Mouse (Mus musculus) forebrain, embryonic 15.5 days (tissue): ENCODE results near the gene Elfn2. TPM values are rescaled to one million over a fixed set of nuclear protein-coding genes. Genes with fewer than 3 reads are reported as not detected.

Experiments
- ATAC-seq: fragments of 200-750 bp; cut with Nextera tagmentation; replicated peaks from 2 replicates; pipeline ENCODE4 v1.8.0; 2017; ENCODE audit warnings: mild to moderate bottlenecking, moderate TSS enrichment, moderate library complexity
- H3K27ac ChIP-seq: fragments of 300-500 bp; sonication (generic); replicated peaks from 2 replicates; pipeline ENCODE4 v1.5.1; 2015; ENCODE audit warnings: mild to moderate bottlenecking, inconsistent platforms
- H3K27me3 ChIP-seq: fragments of 300-500 bp; sonication (generic); 2 replicates; pipeline ENCODE4 v1.6.1; 2015; ENCODE audit warnings: inconsistent platforms
- H3K36me3 ChIP-seq: fragments of 300-500 bp; sonication (generic); 2 replicates; pipeline ENCODE4 v1.6.1; 2015; ENCODE audit warnings: mild to moderate bottlenecking, inconsistent platforms
- H3K4me1 ChIP-seq: fragments of 300-500 bp; sonication (generic); 2 replicates; pipeline ENCODE4 v1.6.1; 2015; ENCODE audit warnings: inconsistent platforms
- H3K4me2 ChIP-seq: fragments of 300-500 bp; sonication (generic); replicated peaks from 2 replicates; pipeline ENCODE4 v1.6.1; 2015; ENCODE audit warnings: mild to moderate bottlenecking, inconsistent platforms
- H3K4me3 ChIP-seq: fragments of 300-500 bp; sonication (generic); 2 replicates; pipeline ENCODE4 v1.5.1; 2015; ENCODE audit warnings: mild to moderate bottlenecking, inconsistent platforms
- H3K9ac ChIP-seq: fragments of 300-500 bp; sonication (generic); replicated peaks from 2 replicates; pipeline ENCODE4 v1.6.1; 2015; ENCODE audit warnings: mild to moderate bottlenecking, inconsistent platforms
- H3K9me3 ChIP-seq: fragments of 300-500 bp; sonication (generic); 2 replicates; pipeline ENCODE4 v1.6.1; 2016; ENCODE audit warnings: inconsistent platforms
- WGBS: fragments of 180-500 bp; shearing (Covaris S2); methylation state at CpG from one replicate; pipeline ENCODE4 v1.1.7; 2015; ENCODE audit warnings: mixed read lengths; 5-methylcytosine and 5-hydroxymethylcytosine counted together
- polyA plus RNA-seq: library from polyadenylated mRNA; unstranded; fragments of >200 nt; fragmentation: Nextera tagmentation; extraction: Ambion mirVana; gene quantifications from 2 replicates; pipeline ENCODE4 v1.2.1, GENCODE M21; 2015

The Elfn2 gene
- polyA plus RNA-seq, 1 experiment from 2014 or later: 6.8 TPM

DNA sequence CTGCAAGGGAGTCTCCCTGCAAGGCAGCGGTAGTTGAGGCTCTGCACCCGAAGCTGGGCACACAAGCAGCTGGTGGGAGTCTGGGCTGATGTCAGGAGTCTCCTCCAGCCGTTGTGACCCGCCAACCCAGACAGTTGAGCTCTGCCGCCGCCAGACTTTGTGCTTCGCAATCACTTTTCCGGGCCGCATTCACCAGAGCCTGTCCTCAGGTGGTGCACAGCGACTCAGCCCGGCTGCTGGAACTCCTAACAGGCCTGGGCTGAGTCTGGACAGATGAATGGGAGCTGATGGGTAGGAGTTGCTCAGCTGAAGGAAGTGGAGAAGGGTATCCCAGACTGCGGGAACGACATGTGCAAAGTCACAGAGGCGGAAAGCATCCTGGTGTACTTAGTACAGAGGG is 845 bp upstream of the Elfn2 start:
- Histone ChIP-seq H3K4me2 (peak overlapping the region; percentile 90), H3K27ac (no peak overlapping the region), H3K4me3 (no peak overlapping the region), H3K9me3 (no peaks in the 10 kb centered on the region), H3K4me1 (peaks cover 48% of the 10 kb centered on the region), H3K36me3 (no peaks in the 10 kb centered on the region), H3K27me3 (peaks cover 15% of the 10 kb centered on the region), H3K9ac (no peak overlapping the region)
- ATAC-seq: peak; percentile 12
- WGBS: 6% methylated on average over 14 of the region's 14 CpGs

DNA sequence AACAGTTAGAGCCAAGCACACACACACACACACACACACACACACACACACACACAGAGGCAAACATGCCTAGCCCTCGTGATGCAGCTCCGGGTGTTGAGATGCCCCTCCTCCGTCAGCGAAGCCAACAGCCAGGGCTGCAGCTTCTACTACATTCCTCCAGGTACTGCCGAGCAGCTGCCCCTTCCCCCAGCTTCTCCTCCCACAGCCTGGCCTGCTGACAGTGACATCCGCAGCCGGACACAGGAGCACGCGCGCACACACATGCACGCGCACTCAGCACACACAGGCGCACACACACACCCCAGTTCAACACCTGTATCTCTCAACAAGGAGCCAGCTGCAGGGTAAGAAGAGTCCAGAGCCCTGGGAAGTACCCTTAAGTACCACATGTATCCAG is 1.6 kb downstream of the Elfn2 start:
- Histone ChIP-seq H3K27me3 (peaks cover 15% of the 10 kb centered on the region), H3K4me1 (peaks cover 70% of the 10 kb centered on the region)

DNA sequence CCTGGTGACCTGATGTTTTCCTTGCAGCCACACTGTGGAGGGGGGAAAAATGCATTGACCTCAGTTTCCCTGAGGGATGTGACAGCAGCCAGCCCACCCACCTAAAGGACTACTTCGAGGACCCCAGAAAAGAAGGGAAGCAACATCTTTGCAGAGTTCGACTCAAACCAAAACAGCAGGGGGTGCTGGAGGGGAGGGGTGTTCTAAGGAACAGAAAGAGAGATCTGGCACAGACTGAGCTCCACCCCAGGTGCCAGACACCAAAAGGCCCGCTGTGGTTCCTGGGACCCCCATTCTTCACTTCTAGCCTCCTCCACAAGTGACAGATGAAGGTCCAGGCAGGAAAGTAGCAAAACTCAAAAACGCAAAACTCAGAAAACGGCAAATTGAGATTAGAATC is 2.7 kb downstream of the Elfn2 start:
- H3K4me2 ChIP-seq: peak overlapping the region; percentile 90; the same call in 1 of the 2 replicates
- no peaks in the 10 kb centered on the region for H3K36me3 ChIP-seq
- H3K4me3 ChIP-seq: no peak overlapping the region
- no peak overlapping the region for H3K9ac ChIP-seq
- no peak overlapping the region for H3K27ac ChIP-seq
- peaks cover 15% of the 10 kb centered on the region for H3K27me3 ChIP-seq
- WGBS: 47% methylated on average over 5 of the region's 5 CpGs
- ATAC-seq: no peak
- no peaks in the 10 kb centered on the region for H3K9me3 ChIP-seq
- peaks cover 81% of the 10 kb centered on the region for H3K4me1 ChIP-seq

More for the DNA sequence above, 1.6 kb downstream of the Elfn2 start:
- Histone ChIP-seq H3K9me3 (no peaks in the 10 kb centered on the region), H3K4me3 (peak overlapping the region; percentile 58), H3K9ac (peak overlapping the region; percentile 71), H3K27ac (0 out of 2 replicates have a peak overlapping the region, but pooled peaks have one; percentile 50), H3K4me2 (peak overlapping the region; percentile 90), H3K36me3 (no peaks in the 10 kb centered on the region)
- WGBS: 58% methylated on average over 13 of the region's 13 CpGs
- no peak for ATAC-seq

DNA sequence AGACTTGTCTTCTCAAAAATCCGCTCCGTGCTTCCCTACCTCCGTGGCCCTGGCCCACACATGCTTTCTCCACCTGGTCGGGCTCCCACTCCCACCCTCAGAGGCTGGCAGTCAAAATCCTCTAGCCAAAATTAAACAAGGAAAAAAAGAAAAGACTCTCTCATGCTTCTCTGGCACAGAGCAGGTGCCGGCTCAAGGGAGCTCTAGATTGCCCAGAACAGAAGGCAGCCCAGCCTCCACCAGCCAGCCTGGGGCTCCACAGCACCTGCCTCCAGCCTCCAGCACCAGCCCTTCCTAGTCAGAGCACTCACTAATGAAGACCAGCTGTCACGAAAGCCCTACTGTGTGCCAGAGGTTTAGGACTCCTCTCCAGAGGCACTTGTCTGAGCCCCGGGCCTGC is 4.8 kb downstream of the Elfn2 start:
- no peak for ATAC-seq
- Histone ChIP-seq H3K27ac (peak overlapping the region; percentile 24), H3K4me2 (no peak overlapping the region), H3K4me3 (no peak overlapping the region), H3K9me3 (no peaks in the 10 kb centered on the region), H3K9ac (no peak overlapping the region), H3K36me3 (no peaks in the 10 kb centered on the region), H3K27me3 (peaks cover 8% of the 10 kb centered on the region; the same call in 1 of the 2 replicates), H3K4me1 (peaks cover 77% of the 10 kb centered on the region)
- 62% methylated on average over 7 of the region's 7 CpGs for WGBS

DNA sequence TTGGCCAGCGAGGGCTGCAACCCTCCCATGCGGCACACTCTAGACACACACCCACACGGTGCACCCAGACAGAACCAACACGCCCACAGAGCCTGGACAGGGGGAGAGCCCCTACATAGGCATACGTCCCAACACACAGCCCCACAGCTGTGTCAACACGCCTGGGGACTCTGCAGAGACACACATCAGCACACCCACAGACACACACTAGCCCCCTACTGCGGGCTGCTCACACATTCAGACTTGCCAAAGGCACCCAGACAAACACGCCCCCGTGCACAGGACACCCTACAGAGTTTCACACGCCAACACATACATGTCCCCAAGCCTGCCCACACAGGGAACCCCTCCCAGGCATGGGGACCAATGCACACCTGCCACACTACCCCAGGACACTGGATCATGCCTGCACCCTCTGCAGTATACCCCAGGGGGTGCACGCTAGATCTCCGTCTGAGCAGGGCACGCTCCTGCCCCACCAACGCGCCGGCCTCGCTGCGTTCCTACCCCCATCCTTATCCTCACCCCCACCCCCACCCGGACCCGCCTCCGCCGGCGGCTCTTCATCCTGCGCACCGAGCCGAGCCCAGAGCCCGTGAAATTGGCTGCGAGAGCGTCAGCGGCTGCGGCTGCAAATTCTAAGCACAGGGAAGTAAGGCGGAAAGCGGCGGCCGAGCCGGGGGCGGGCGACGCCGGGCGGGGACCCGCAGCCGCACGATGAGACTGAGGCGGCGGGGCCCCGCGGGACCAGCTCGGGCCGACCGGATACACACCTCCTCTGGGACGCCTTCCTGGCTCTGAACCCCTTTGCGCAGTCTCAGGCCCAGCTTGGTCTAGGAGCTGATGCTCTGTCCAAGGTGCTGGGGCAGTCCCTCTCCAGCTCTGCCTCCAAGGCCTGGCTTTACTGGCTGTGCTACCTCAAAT is 6.0 kb downstream of the Elfn2 start:
- peak overlapping the region; percentile 35 for H3K4me3 ChIP-seq
- H3K9ac ChIP-seq: peak overlapping the region; percentile 47
- WGBS: 10% methylated on average over 51 of the region's 53 CpGs
- peaks cover 8% of the 10 kb centered on the region; the same call in 1 of the 2 replicates for H3K27me3 ChIP-seq
- peaks cover 66% of the 10 kb centered on the region for H3K4me1 ChIP-seq
- peak overlapping the region; percentile 61 for H3K4me2 ChIP-seq
- H3K36me3 ChIP-seq: no peaks in the 10 kb centered on the region
- no peaks in the 10 kb centered on the region for H3K9me3 ChIP-seq
- H3K27ac ChIP-seq: peak overlapping the region; percentile 24
- ATAC-seq: peak; percentile 18; the same call in 1 of the 2 replicates

DNA sequence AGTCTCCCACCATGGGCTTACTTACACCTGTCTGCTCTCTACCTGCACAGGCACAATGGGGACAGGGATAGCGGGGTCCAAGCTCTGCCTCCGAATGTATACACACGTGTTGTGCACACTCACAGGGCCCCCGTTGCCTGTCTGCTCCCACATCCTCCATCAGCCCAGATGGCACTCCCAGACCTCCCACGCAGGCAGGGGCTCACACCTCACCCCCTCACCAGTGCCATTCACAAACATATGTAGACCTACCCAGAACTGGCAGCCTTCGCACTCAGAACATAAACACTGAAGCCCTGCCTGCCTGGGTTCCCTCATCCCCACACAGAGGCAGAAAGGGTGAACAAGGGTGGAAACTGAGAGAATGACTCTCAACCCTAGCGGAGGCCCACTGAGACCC is 6.6 kb downstream of the Elfn2 start:
- H3K9me3 ChIP-seq: no peaks in the 10 kb centered on the region
- no peak overlapping the region for H3K4me3 ChIP-seq
- 52% methylated on average over 7 of the region's 7 CpGs for WGBS
- peaks cover 64% of the 10 kb centered on the region for H3K4me1 ChIP-seq
- ATAC-seq: 0 out of 2 replicates have a peak, but pooled peaks have one; percentile 3
- H3K27me3 ChIP-seq: peaks cover 6% of the 10 kb centered on the region; the same call in 1 of the 2 replicates
- no peak overlapping the region for H3K9ac ChIP-seq
- H3K4me2 ChIP-seq: peak overlapping the region; percentile 61; the same call in 1 of the 2 replicates
- H3K27ac ChIP-seq: 0 out of 2 replicates have a peak overlapping the region, but pooled peaks have one; percentile 24
- no peaks in the 10 kb centered on the region for H3K36me3 ChIP-seq

DNA sequence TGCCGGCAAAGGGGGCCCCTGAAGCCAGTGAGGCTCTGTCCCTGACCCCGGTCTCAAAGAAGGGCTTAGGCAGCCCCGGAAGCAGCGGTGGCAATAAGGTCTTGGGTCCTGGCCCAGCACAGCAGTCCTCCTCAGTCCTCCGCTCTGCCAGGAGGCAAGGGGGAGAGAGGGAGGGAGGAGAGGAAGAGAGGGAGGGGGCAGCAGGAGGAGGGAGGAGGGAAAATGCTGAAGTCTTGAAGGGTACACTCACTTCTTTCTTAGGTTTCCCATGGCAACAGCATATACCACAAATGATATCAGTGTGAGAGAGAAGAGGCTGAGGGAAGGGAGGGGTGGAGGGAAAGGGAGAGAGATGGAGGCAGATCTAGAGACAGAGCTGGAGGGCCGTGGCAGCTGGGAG is 7.9 kb downstream of the Elfn2 start:
- peak overlapping the region; percentile 34 for H3K4me2 ChIP-seq
- peaks cover 4% of the 10 kb centered on the region; the same call in 1 of the 2 replicates for H3K27me3 ChIP-seq
- peaks cover 58% of the 10 kb centered on the region for H3K4me1 ChIP-seq
- peak overlapping the region; percentile 33 for H3K9ac ChIP-seq
- 24% methylated on average over 6 of the region's 6 CpGs for WGBS
- H3K9me3 ChIP-seq: no peaks in the 10 kb centered on the region
- no peaks in the 10 kb centered on the region for H3K36me3 ChIP-seq
- no peak overlapping the region for H3K4me3 ChIP-seq
- ATAC-seq: peak; percentile 73
- peak overlapping the region; percentile 72 for H3K27ac ChIP-seq

DNA sequence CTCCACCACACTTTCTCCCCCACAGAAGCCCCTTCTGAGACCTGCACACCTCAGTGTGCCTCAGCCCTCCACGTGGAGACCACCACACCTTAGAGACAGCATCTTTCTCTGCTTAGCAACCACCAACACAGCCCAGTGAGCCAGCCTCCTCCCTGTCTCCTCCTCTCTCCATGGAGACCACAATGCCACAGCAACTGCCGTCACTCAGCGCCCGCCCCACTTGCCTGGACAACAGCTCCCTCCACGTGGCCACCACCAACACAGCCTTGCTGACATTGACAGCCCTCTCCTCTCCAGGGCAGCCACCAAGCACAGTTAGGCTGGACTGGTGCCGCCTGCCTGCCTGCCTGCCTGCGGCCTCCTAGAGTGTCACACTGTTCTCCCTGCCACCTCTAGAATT is 8.8 kb downstream of the Elfn2 start:
- ATAC-seq: peak; percentile 47
- H3K27ac ChIP-seq: peak overlapping the region; percentile 72
- H3K9ac ChIP-seq: peak overlapping the region; percentile 33; the same call in 1 of the 2 replicates

DNA sequence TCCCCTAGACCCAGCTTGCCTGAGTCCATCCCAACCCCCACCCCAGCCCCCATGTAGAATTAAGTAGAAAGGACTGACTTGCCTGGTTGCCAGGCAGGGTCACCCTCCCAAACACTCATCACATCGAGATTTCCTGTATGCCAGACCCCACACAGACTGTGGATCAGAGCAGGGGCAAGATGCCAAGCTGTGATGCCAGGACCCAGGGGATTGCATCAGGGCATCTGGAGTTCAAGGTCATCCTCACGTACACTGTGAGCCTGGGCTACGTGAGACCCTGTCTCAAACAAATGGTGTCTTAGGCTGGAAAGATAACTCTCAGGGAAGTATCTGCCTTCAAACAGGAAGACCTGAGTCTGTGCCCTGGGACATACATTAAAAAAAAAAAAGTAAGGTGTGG is 11.9 kb downstream of the Elfn2 start:
- H3K36me3 ChIP-seq: no peaks in the 10 kb centered on the region
- H3K9me3 ChIP-seq: no peaks in the 10 kb centered on the region
- H3K4me2 ChIP-seq: no peak overlapping the region
- WGBS: 47% methylated on average over 3 of the region's 3 CpGs
- H3K9ac ChIP-seq: no peak overlapping the region
- H3K4me3 ChIP-seq: no peak overlapping the region
- no peak for ATAC-seq
- H3K27ac ChIP-seq: no peak overlapping the region
- peaks cover 35% of the 10 kb centered on the region for H3K4me1 ChIP-seq
- H3K27me3 ChIP-seq: no peaks in the 10 kb centered on the region

More for the DNA sequence above, 8.8 kb downstream of the Elfn2 start:
- 9% methylated on average over 7 of the region's 7 CpGs for WGBS
- no peaks in the 10 kb centered on the region; the same call in 1 of the 2 replicates for H3K27me3 ChIP-seq
- no peak overlapping the region for H3K4me3 ChIP-seq
- H3K36me3 ChIP-seq: no peaks in the 10 kb centered on the region
- peaks cover 56% of the 10 kb centered on the region for H3K4me1 ChIP-seq
- no peaks in the 10 kb centered on the region for H3K9me3 ChIP-seq
- peak overlapping the region; percentile 34 for H3K4me2 ChIP-seq

DNA sequence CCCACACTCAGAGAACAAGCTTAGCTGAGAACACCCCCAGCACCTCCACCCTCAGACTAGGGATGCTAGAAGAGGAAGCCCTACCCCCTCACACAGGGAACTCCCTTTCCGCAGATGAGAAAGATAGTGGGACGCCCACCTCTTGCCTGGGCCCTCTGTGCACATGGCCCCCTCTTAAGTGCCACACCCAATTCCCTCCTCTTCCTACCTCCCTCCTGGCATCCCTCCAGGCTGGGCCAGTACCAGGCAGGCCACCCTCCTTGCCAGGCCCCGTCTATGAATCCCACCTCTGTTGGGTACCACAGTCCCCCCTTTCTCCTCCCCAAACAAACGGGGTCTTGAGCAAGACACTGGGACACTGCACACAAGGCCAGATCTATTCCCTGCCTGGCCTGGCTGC is 13.7 kb downstream of the Elfn2 start:
- H3K4me3 ChIP-seq: no peak overlapping the region
- H3K36me3 ChIP-seq: no peaks in the 10 kb centered on the region
- ATAC-seq: no peak
- no peaks in the 10 kb centered on the region for H3K9me3 ChIP-seq
- H3K4me1 ChIP-seq: peaks cover 17% of the 10 kb centered on the region
- no peaks in the 10 kb centered on the region for H3K27me3 ChIP-seq
- H3K9ac ChIP-seq: no peak overlapping the region
- no peak overlapping the region for H3K27ac ChIP-seq
- no peak overlapping the region for H3K4me2 ChIP-seq
- WGBS: 51% methylated on average over 4 of the region's 4 CpGs

DNA sequence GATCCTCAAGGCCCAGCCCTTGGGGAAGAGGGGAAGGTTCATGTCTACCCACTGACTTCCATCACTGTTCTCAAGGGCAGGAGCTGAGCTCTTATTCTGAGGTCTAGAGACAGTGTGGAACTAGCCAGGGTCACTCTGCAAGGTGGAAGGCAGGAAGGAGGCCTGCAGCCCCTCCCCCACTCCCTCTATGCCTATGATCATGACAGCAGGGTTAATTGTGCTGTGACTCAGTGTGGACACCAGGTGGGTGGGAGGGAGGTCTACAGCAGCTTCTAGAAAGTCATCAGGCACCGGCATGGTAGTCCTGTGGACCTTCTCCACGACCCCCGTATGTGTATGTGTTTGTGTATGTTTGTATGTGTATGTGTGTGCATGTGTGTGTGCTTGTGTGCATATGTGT is 14.6 kb downstream of the Elfn2 start:
- H3K4me1 ChIP-seq: peaks cover 18% of the 10 kb centered on the region
- WGBS: 90% methylated on average over 3 of the region's 3 CpGs
- no peaks in the 10 kb centered on the region for H3K9me3 ChIP-seq
- no peak overlapping the region for H3K4me3 ChIP-seq
- H3K9ac ChIP-seq: no peak overlapping the region
- H3K27ac ChIP-seq: no peak overlapping the region
- no peak for ATAC-seq
- H3K36me3 ChIP-seq: no peaks in the 10 kb centered on the region
- H3K27me3 ChIP-seq: no peaks in the 10 kb centered on the region
- H3K4me2 ChIP-seq: no peak overlapping the region

DNA sequence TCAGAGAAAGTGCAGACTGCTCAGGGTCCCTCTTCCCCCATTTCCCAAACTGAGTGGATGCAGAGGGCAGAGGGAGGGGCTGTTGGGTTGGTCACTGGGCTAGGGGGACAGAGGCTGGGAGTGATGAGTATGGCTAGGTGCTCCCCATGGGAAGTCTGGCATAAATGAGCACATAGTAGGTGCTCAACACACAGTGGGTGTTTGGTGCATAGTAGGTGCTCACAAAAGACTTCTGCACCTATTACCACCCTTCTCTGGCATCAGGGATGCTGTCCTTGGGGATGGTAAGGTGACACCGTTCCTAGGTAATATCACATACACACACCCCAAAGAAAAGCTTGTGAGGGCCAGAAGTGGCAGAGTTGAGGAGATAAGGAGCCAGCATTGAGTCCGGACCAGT is 18.2 kb downstream of the Elfn2 start:
- Histone ChIP-seq H3K9ac (no peak overlapping the region), H3K27ac (no peak overlapping the region), H3K4me2 (no peak overlapping the region), H3K27me3 (no peaks in the 10 kb centered on the region), H3K9me3 (no peaks in the 10 kb centered on the region), H3K36me3 (no peaks in the 10 kb centered on the region), H3K4me1 (peaks cover 44% of the 10 kb centered on the region), H3K4me3 (no peak overlapping the region)
- 84% methylated on average over 2 of the region's 2 CpGs for WGBS
- ATAC-seq: no peak
